Mouse (Mus musculus) spleen, embryonic (tissue): ENCODE results near the gene Cyp4f14.
"Not testable (repeated sequence)": the region's sequence is repeated elsewhere in the genome, so short reads cannot be mapped to it uniquely, and the experiment has no call there.

Experiments
- CTCF ChIA-PET: fragments of 350-600 bp; sonication (Branson Sonifier 250); formaldehyde crosslinking; loops from one replicate; lab custom pipeline; 2022; lab: Charles Lee

Cyp4f14 gene

DNA sequence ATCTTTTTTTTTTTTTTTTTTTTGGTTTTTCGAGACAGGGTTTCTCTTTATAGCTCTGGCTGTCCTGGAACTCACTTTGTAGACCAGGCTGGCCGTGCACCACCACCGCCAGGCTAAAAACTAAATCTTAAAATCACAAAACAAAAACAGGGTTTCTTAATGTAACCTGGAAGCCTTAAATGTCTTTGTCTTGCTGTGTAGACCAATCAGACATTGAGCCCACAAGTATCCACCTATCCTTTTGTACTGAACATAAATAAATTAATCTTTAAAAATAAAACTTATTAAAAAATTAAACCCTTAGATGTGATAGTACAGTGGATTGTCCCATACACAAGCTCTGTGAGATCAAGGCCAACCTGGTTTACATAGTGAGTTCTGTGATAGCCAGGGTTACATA is 23.2 kb downstream of the Cyp4f14 start:
- CTCF ChIA-PET: interaction anchor here (0.6 kb wide), 1 partner anchor 9 kb away, joined by 13 read pairs; no protein-coding TSS in a partner anchor

DNA sequence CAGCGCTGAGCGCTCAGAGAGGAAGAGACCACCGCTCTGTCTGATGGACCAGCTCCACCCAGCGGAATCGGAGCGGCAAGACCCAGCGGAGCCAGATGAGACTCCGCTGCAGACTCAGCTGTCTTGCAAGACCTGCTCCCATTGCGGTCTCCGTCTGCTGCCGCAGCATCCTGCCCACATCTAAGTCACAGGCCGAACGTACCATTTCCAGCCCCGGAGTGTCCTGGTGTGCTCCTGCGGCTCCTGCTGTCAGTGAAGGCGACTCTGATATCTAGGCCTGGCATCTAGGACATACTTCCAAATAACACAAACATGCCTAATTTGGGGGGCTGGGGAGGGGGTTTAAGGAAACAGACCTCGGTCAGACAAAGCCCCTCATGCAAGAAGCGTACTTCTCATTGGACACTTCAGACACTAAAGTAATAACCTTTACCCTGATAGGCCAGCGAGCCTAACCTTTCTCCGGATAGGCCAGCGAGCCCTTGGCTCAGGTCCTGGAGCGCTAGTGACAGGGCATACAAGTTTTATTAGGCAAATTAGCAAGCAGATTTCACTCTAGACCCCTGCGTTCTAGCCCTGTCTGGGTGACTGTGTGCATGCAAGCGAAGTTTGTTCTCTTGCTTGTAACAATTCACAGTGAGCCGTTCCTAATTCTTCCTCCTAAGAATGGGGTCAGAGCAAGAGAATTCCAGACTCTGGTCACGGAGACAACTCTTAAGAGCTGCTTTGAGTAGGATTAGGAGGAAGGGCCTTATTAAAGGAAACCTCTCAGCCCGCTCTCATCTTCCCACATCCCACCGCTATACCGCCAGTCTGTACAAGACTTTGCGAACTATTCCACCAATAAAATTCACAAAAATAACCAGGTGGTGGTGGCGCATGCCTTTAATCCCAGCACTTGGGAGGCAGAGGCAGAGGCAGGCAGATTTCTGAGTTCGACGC is 25.6 kb downstream of the Cyp4f14 start, which contains the start of gene Zfp870:
Gene Zfp870 (minus strand): TSS at position 404 of the 942 bp plus-strand sequence.
- CTCF ChIA-PET: interaction anchor here (0.5 kb wide), 1 partner anchor 25 kb away, joined by 3 read pairs; no protein-coding TSS in a partner anchor

DNA sequence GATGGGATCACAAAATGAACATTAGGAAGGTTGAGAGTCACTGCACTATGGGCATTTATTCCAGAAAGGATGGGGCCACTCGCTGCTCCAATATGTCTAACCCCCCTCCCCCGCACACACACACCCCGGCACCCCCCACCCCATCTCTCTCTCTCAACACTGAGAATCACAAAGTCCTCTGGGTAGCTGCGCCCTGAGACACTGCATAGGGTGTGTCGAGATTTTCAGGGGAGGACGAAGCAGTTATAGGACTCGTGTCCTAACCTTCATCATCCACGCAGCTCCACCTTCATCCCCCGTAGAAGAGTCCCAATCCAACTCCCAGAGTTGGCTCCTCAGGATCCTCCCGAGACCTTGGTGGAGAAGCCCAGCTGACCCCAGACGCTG is 26.3 kb downstream of the Cyp4f14 start:
- CTCF ChIA-PET: interaction anchor here (0.5 kb wide), 1 partner anchor 24 kb away, joined by 3 read pairs; no protein-coding TSS in a partner anchor

DNA sequence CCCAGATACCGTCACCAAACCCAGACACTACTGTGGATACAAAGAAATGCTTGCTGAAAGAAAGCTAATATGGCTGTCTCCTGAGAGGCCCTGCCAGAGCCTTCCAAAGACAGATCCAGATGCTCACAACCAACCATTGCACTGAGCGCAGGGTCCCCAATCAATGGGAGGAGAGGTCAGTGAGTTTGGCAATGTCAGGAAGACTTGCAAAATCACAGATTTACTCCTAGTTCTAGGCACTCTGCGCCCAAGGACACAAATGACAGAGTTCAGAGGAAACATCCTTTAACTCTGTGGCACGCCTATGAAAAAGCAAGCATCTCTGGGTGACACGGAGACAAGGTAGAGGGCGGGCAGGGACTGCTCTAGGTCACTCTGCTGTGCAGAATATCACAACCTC is 27.5 kb downstream of the Cyp4f14 start:
- CTCF ChIA-PET: no interaction called here

DNA sequence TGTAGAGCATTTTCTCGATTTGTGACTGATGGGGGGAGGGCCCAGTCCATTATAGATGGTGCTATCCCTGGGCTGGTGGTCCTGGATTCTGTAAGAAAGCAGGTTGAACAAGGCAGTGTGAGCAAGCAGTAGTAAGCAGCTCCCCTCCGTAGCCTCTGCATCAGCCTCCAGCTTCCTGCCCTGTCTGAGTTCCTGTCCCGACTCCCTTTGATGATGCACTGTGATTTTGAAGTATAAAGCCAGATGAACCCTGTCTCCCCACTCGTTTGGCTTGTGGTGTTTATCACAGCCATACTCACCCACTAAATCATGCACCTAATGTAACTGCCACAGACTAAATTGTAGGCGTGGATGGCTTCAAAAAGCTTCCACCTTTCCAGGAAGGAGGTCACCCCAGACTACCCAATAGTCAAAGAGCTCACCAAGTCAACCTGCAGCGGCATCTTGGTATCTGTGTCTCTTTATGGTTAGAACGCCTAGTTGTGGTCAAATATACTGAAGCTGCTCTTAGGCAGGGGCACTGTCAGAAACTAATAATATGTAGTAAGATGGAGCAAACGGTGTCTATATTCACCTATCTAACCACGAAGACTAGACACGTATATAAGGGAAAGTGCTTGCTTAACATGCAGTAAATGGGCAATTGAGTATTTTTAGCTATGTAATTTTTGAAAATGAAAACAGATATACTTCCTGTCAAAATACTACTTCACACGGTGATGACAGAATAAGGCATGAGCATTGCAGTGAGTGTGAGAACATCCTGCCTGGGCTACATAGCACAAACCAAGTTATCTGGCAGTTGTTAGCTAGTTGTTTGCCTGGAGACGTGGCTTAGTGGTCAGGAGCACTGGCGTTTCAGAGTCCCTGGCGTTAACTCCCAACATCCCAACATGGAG is 36.6 kb downstream of the Cyp4f14 start:
- CTCF ChIA-PET: no interaction called here

DNA sequence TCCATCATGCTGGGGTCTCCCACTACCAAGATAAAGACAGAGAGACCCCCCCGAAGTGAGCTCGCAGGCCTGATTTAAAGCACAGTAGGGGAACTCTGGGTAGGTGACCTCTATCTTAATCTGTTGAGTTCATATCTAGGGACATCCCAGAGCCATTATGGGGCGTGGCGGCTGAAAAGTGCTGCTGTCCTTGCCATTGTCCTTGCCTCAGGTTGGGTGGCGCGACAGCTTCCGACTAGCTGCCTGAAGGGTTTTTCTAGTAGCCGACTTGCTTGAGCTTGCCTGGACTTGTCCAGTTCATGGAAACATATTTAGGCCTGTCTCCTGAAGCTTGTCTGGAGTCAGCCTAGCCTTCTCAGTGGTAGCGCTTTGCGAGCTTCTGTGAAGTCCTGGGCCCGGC is 38.4 kb downstream of the Cyp4f14 start:
- CTCF ChIA-PET: no interaction called here

DNA sequence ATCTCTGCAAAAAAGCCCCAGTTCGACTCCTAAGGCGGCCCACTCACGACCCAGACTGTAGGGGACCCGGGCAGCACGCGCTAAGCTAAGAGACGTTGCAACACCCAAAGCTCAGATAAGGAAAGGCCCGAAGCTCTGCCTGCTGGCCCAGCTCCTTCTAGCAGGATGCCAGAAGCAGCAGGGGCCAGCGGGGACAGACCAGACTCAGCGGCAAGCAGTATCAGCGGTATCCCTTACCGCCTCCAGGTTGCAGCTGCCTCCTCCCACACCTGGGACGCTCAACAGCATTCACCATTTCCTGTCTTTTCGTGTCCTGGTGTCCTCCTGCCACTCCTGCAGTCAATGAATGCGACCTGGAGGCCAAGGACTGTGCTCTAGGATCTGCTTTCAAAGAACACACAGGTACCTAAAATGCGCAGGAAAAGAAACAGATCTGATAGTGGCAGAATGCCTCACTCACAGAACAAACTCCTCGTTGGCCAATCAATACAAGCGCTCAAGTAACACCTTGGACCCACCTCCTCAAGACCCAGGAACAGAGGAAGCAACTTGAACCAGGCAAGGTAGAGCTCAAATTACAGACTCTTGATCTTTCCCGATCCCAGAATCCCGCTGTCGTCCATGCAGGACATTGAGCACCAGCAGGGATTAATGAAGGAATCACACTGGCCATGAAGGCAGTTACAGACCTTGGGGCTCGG is 39.5 kb downstream of the Cyp4f14 start:
- CTCF ChIA-PET: no interaction called here

DNA sequence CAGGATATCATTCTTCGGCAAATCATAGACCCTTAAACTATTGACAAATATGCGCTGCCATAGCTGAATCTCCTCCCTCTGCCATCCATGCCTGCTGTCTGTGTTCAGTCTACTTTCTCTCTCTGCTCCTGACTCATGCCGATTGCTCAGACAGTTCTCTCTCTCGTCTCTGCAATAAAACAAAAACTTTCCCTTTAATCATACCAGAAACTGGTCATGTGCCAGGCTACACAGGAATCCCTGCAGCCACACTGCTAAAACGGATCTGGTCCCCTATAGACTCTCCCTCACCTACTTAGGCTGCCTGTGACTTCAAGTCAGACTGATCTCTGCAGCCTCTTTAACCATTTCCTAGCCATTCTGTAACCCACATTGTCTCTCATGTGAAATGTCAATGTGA is 44.4 kb downstream of the Cyp4f14 start:
- CTCF ChIA-PET: no interaction called here

DNA sequence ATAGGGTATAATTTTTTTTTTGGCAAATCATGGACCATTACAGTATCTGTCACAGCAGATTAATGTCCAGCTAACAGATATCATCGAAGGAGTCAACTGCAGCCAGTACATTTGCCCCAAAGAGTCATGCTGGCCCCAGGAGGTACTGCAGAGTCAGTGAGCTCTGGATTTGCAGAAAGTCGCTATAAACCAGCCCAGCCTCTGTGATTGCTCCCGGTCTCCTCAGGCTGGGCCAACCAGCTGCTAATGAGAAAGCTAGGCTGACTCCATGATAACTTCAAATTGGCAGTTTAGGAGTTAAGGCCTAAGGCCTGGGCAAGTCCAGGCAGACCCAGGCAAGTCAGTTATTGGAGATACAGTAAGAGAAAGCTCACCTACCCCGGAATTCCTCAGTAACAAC is 45.1 kb downstream of the Cyp4f14 start:
- CTCF ChIA-PET: no interaction called here

DNA sequence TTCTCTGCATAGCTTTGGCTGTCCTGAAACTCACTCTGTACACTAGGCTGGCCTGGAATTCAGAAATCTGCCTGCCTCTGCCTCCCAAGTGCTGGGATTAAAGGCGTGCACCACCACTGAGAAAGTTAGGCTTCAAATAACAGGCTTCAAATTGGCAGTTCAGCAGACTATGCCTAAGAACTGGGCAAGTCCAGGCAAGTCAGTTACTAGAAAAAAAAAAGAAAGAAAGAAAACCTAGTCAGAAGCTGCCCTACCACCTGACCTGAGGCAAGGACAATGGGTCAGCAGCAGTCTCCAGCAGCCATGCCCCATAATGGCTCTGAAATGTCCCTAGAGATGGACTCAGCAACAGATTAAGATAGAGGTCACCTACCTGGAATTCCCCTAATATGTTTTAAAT is 45.7 kb downstream of the Cyp4f14 start:
- CTCF ChIA-PET: no interaction called here

DNA sequence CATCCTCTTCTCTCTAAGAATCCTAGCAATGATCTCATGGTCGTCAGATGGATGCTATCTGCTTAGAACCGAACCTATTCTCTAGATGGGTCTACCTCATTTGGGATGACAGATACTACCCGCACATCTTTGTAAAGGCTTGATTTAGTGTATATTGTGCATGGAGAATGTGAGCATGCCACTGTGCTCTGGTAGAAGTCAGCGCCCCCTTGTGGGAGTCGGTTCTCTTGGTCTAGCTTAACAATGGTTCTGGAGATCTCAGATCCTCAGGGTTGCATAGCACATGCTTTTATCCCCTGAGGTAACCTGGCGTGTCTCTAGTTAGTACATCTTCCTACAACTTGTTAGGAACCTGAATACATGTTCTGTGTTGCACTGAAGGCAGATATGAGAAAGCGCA is 49.9 kb downstream of the Cyp4f14 start:
- CTCF ChIA-PET: interaction anchor here (0.7 kb wide), 1 partner anchor 24 kb away, joined by 3 read pairs; no protein-coding TSS in a partner anchor

DNA sequence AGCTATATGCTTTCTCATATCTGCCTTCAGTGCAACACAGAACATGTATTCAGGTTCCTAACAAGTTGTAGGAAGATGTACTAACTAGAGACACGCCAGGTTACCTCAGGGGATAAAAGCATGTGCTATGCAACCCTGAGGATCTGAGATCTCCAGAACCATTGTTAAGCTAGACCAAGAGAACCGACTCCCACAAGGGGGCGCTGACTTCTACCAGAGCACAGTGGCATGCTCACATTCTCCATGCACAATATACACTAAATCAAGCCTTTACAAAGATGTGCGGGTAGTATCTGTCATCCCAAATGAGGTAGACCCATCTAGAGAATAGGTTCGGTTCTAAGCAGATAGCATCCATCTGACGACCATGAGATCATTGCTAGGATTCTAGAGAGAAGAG is 60.4 kb downstream of the Cyp4f14 start:
- CTCF ChIA-PET: not testable (repeated sequence)
